Comparison of ENCODE assay signal across 11 mouse cellular contexts in the genomic region with DNA sequence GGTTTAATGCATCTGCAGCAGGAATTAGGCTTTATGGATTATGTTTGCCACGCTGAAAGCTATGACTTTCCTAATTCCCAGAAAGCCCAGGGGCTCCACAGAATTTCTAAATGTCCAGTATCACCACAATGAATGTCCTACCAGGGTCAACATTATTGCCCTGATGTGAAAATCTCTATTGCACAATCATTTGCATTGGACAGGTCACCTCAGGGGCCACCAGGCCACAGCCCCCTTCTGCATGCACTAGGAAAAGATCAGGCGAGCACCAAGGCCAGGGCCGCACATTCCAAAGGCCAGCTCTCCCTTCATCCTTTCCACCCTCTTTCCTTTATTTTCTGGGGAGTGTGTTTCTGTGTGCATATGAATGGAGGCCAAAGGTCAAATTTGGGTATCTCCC.
"Had no signal": no experiment of that assay in that cellular context is flagged by ENCODE, and none has a peak within 500 bp of the region (broad histone marks: within the 10 kb centered on the region; RNA-seq: fewer than 3 reads in every experiment).

No protein-coding gene starts in this region.

- H3K9ac ChIP-seq: limb, embryonic 15.5 days; lung, embryonic 14.5 days; midbrain, embryonic 13.5 days had no signal

- H3K27me3 ChIP-seq: limb, embryonic 15.5 days; midbrain, embryonic 13.5 days had no signal

- H3K9me3 ChIP-seq: limb, embryonic 15.5 days; midbrain, embryonic 13.5 days had no signal

- H3K4me2 ChIP-seq: limb, embryonic 15.5 days; lung, embryonic 14.5 days; midbrain, embryonic 13.5 days had no signal

- H3K4me3 ChIP-seq: limb, embryonic 15.5 days; midbrain, embryonic 13.5 days had no signal

- DNase-seq: kidney, adult 18-20 months; kidney, adult 9 months; kidney, postnatal 14 days; kidney, postnatal 4 days; lung, embryonic 14.5 days; thymus, adult 18-20 months; thymus, postnatal 36 days had no signal

- H3K36me3 ChIP-seq: midbrain, embryonic 13.5 days had no signal

- ATAC-seq: lung, postnatal 0 days; midbrain, embryonic 13.5 days had no signal

- H3K27ac ChIP-seq: limb, embryonic 15.5 days; macrophage; midbrain, embryonic 13.5 days had no signal
